Comparison of ENCODE assay signal across 8 mouse cellular contexts in the genomic region with DNA sequence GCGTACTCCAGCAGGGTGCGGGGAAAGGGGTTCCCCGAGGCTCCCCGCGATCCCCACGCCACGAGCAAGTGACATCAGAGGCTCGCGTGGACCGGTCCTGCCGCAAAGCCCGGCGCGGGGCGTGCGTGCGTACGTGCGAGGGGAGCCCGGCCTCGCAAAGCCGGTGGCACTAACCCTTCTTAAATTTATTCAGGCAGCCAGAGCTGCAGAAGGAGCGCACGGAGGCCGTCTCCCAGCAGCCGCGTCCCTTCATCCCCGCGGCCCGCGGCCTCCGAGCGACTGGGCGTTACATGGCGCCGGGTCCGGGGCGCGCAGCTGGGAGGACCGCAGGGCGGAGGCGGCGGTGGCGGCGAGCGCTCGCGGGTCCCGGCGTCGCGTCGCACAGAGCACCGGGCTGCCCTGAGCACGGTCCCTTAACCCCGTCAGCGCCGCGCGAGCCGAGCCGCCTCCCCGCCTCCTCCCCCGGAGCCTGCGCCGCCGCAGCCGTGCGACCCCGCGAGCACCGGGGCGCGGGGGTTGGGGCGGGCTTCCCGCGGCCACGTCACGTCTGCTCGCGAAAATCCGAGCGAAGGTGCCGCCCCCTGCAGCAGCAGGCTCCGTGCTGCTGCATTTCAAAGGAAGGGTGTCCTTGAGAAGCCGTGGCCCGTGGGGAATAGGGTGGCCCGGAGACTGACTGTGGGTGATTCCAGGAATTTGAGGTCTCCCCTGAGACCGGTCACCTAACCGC.
DNase-seq lines count a peak whose midpoint lies in the region; ATAC-seq lines count a peak whose summit lies in the region.

No protein-coding gene starts in this region.

- H3K36me3 ChIP-seq in erythroblast, embryonic 14.5 days (ENCODE audit: control insufficient read depth) = no peaks in the 10 kb centered on the region
- no peaks in the 10 kb centered on the region for H3K36me3 ChIP-seq in liver, embryonic 12.5 days

- H3K4me2 ChIP-seq in liver, embryonic 12.5 days = peak overlapping the region; percentile 69

- H3K9me3 ChIP-seq in erythroblast, embryonic 14.5 days (ENCODE audit: control insufficient read depth, low read length) = no peaks in the 10 kb centered on the region
- no peaks in the 10 kb centered on the region for H3K9me3 ChIP-seq in liver, embryonic 12.5 days (replicated peaks)

- peak; percentile 7 for DNase-seq in urinary bladder, postnatal 14 days (ENCODE audit: low spot score)
- no peak for DNase-seq in urinary bladder, adult 18-20 months (ENCODE audit: low spot score in 2 of 2)
- peak; percentile 12 to 13 for DNase-seq in heart, postnatal 10 days
- DNase-seq in right cerebral cortex, postnatal 4 days = peak; percentile 61
- no peak for DNase-seq in layer of hippocampus, adult 9-11 months

- H3K27ac ChIP-seq in liver, embryonic 12.5 days = no peak overlapping the region

- H3K4me3 ChIP-seq in erythroblast, embryonic 14.5 days (replicated peaks) = peak overlapping the region; percentile 5
- peak overlapping the region; percentile 49 for H3K4me3 ChIP-seq in liver, embryonic 12.5 days

- H3K27me3 ChIP-seq in erythroblast, embryonic 14.5 days (ENCODE audit: control insufficient read depth) = peaks cover 41% of the 10 kb centered on the region
- peaks cover 59% of the 10 kb centered on the region for H3K27me3 ChIP-seq in liver, embryonic 12.5 days (replicated peaks)

- 2% methylated on average over 87 of the region's 90 CpGs for whole genome bisulfite sequencing in liver, embryonic 12.5 days (ENCODE audit: insufficient replicate concordance)

- ATAC-seq in erythroblast, adult 5-6 weeks (replicated peaks; ENCODE audit: low FRiP score, poor library complexity, severe bottlenecking) = no peak
- no peak for ATAC-seq in liver, embryonic 12.5 days

- intact Hi-C loops in heart, postnatal 10 days (cut with DNase I) = no loop called here

- no peaks in the 10 kb centered on the region for H3K4me1 ChIP-seq in erythroblast, embryonic 14.5 days (ENCODE audit: control insufficient read depth)
- peaks cover 2% of the 10 kb centered on the region; the same call in 1 of the 2 replicates for H3K4me1 ChIP-seq in liver, embryonic 12.5 days

- H3K9ac ChIP-seq in liver, embryonic 12.5 days = no peak overlapping the region

Comparison
In these comparisons a context has a peak if more than half of its experiments do, and no peak if none do; other contexts are left out.
1. DNase-seq: peak in urinary bladder, postnatal 14 days (single experiment), heart, postnatal 10 days (2 of 2) and right cerebral cortex, postnatal 4 days (single experiment); none in urinary bladder, adult 18-20 months (0 of 2) and layer of hippocampus, adult 9-11 months (single experiment).